Mouse (Mus musculus) ES-E14 (cell line): ENCODE data around the gene Bola1.

ENCODE experiments used
- HCFC1 ChIP-seq: IDR thresholded peaks from 2 replicates; pipeline ENCODE4 v1.6.1; 2012; ENCODE audit warnings: low read length, inconsistent platforms, borderline replicate concordance; ENCODE audit not compliant: insufficient read depth
- MAFK ChIP-seq: IDR thresholded peaks from 2 replicates; pipeline ENCODE4 v1.6.1; 2014; ENCODE audit warnings: mild to moderate bottlenecking, low read depth, low read length, inconsistent platforms; ENCODE audit not compliant: insufficient read depth
- ZC3H11A ChIP-seq: IDR thresholded peaks from 2 replicates; pipeline ENCODE4 v1.6.1; 2012; ENCODE audit warnings: low read depth, mild to moderate bottlenecking, inconsistent platforms, low read length, borderline replicate concordance
- ZNF384 ChIP-seq: IDR thresholded peaks from 2 replicates; pipeline ENCODE4 v1.6.1; 2012; ENCODE audit warnings: low read depth, low read length, inconsistent platforms

- TF ChIP-seq ZNF384 (no peak), MAFK (no peak), HCFC1 (no peak), ZC3H11A (no peak)
Measured at GRCm38 (mm10) chr3:96240799-96241197, 21.3 kb upstream of the Bola1 start.
